Mouse (Mus musculus) kidney, embryonic 16.5 days (tissue): ENCODE measurements around the gene Rnase2a. TPM values are rescaled to one million over a fixed set of nuclear protein-coding genes. Genes with fewer than 3 reads are reported as not detected.
"Not testable (repeated sequence)": the region's sequence is repeated elsewhere in the genome, so short reads cannot be mapped to it uniquely, and the experiment has no call there.

Experiments used
- ATAC-seq: fragments of 200-750 bp; cut with Nextera tagmentation; 2 replicates; pipeline ENCODE4 v1.8.0; 2017; ENCODE audit warnings: moderate TSS enrichment; ENCODE audit not compliant: low FRiP score, low TSS enrichment
- H3K27ac ChIP-seq: fragments of 300-500 bp; sonication (generic); 2 replicates; pipeline ENCODE4 v1.5.1; 2014; ENCODE audit warnings: low read length
- H3K27me3 ChIP-seq: fragments of 300-500 bp; sonication (generic); 2 replicates; pipeline ENCODE4 v1.6.1; 2014; ENCODE audit warnings: low read length, control low read depth, mixed read lengths; ENCODE audit not compliant: insufficient read depth
- H3K36me3 ChIP-seq: fragments of 300-500 bp; sonication (generic); 2 replicates; pipeline ENCODE4 v1.6.1; 2014; ENCODE audit warnings: low read length, control low read depth, mixed read lengths; ENCODE audit not compliant: insufficient read depth
- H3K4me1 ChIP-seq: fragments of 300-500 bp; sonication (generic); 2 replicates; pipeline ENCODE4 v1.6.1; 2014; ENCODE audit warnings: low read length, control low read depth, mixed read lengths; ENCODE audit not compliant: insufficient read depth
- H3K4me2 ChIP-seq: fragments of 300-500 bp; sonication (generic); replicated peaks from 2 replicates; pipeline ENCODE4 v1.6.1; 2014; ENCODE audit warnings: low read depth, low read length
- H3K4me3 ChIP-seq: fragments of 300-500 bp; sonication (generic); 2 replicates; pipeline ENCODE4 v1.5.1; 2014; ENCODE audit warnings: mild to moderate bottlenecking, low read length
- H3K9ac ChIP-seq: fragments of 300-500 bp; sonication (generic); replicated peaks from 2 replicates; pipeline ENCODE4 v1.6.1; 2014; ENCODE audit warnings: low read length
- H3K9me3 ChIP-seq: fragments of 300-500 bp; sonication (generic); 2 replicates; pipeline ENCODE4 v1.6.1; 2016; ENCODE audit warnings: low read length, control low read depth
- WGBS: fragments of 180-500 bp; shearing (Covaris S2); extraction: QIAGEN DNeasy Blood & Tissue Kit; methylation state at CpG from one replicate; pipeline ENCODE4 v1.1.7; 2014; 5-methylcytosine and 5-hydroxymethylcytosine counted together
- polyA plus RNA-seq: library from polyadenylated mRNA; unstranded; fragments of >200 nt; fragmentation: Nextera tagmentation; extraction: Ambion mirVana; gene quantifications from 2 replicates; pipeline ENCODE4 v1.2.1, GENCODE M21; 2015

Rnase2a gene
- not detected in 2 replicates for polyA plus RNA-seq

DNA sequence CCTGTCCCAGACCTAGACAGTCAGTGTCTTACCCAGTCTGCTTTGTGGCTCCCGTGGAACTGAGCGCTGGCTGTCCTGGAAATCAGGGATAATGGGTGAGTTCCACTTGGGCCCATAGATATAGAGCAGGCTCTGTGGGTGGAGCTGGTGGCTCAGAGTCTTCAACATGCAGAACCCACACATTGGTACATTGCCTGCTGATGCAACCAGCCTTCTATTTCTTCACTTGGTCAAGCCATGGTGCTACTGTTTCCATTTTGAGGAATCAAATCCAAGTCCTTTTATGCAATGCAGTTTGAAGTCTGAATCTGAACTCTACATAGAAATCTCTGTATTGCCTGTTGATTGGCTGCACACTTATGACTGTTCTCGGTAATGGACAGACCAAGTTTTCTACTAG is at the start of gene Rnase2a:
Gene Rnase2a, minus strand, starts transcription at position 72 of the 400 bp plus-strand sequence.
- Histone ChIP-seq H3K4me1 (no peaks in the 10 kb centered on the region), H3K27me3 (no peaks in the 10 kb centered on the region), H3K36me3 (no peaks in the 10 kb centered on the region), H3K4me3 (no peak within 1 kb of the TSS), H3K4me2 (no peak within 1 kb of the TSS), H3K9me3 (no peaks in the 10 kb centered on the region), H3K9ac (no peak within 1 kb of the TSS), H3K27ac (no peak within 1 kb of the TSS)
- ATAC-seq: no peak
- 92% methylated on average over 3 of the region's 3 CpGs for WGBS

DNA sequence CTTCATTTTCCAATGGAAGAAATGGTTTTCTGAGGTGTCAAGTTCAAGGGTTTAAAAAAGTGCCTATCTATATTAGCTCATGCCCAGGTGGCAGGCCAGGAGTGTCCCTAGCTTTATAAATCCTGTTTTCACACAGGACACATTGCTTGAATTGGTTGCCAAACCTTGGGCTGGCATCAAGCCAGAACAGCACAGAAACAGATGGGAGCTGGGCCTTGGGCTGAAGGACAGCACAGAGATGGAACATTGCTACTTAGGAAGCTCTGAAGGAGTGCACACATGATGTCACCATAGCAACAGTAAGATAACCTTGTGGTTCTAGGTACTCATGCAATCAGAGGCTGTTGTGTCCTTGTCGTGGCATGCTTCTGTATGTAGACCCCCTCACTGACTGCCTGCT is 35.6 kb upstream of the Rnase2a start:
- Histone ChIP-seq H3K9ac (no peak overlapping the region), H3K4me3 (no peak overlapping the region), H3K36me3 (no peaks in the 10 kb centered on the region), H3K27ac (no peak overlapping the region), H3K4me2 (no peak overlapping the region), H3K4me1 (no peaks in the 10 kb centered on the region), H3K27me3 (no peaks in the 10 kb centered on the region), H3K9me3 (no peaks in the 10 kb centered on the region)
- 70% methylated on average over 1 of the region's 1 CpGs for WGBS
- no peak for ATAC-seq

DNA sequence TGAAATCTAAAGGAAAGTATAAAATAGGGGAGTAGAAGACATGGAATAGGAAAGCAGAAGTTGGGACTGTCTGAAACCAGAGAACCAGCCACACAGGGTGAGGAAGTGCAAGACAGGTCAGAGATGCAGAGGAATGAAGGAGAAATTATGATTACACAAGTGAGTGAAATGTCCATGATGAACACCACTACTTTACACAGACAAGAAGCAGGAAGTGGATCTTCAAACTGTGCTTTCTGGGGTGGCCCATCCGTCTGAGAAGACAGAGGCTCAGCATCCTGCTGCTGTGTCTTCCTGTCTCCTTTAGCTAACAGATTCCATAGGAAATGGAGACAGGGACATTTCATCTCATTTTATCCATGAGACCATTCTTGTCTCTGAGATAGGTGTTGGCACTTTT is 22.6 kb upstream of the Rnase2a start:
- H3K27ac ChIP-seq, H3K9ac ChIP-seq, H3K4me1 ChIP-seq, H3K9me3 ChIP-seq, H3K4me2 ChIP-seq, H3K27me3 ChIP-seq, H3K36me3 ChIP-seq, ATAC-seq, H3K4me3 ChIP-seq: not testable (repeated sequence)
- WGBS: 67% methylated on average over 1 of the region's 1 CpGs

DNA sequence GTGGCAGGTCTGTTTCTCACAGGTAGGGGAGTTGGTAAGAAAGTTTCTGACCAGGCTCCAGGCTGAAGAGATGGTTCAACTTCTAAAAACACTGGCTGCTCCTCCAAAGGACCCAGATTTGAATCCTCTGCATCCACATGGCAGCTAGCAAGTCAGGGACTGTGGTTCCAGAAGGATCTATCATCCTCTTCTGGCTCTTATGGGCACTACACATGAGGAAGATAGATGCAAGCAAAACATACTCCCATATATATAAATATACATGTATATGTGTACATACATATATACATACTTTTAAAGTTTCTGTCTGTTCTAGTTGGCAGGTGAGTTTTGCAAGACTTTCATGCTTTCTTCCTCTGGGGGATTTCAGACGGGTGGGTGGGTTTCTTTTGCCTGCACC is 12.8 kb upstream of the Rnase2a start:
- ATAC-seq: no peak
- WGBS: 57% methylated on average over 1 of the region's 1 CpGs
- H3K9me3 ChIP-seq: no peaks in the 10 kb centered on the region
- H3K9ac ChIP-seq: no peak overlapping the region
- H3K36me3 ChIP-seq: no peaks in the 10 kb centered on the region
- no peak overlapping the region for H3K27ac ChIP-seq
- H3K4me2 ChIP-seq: no peak overlapping the region
- H3K4me3 ChIP-seq: no peak overlapping the region
- no peaks in the 10 kb centered on the region for H3K4me1 ChIP-seq
- H3K27me3 ChIP-seq: no peaks in the 10 kb centered on the region

DNA sequence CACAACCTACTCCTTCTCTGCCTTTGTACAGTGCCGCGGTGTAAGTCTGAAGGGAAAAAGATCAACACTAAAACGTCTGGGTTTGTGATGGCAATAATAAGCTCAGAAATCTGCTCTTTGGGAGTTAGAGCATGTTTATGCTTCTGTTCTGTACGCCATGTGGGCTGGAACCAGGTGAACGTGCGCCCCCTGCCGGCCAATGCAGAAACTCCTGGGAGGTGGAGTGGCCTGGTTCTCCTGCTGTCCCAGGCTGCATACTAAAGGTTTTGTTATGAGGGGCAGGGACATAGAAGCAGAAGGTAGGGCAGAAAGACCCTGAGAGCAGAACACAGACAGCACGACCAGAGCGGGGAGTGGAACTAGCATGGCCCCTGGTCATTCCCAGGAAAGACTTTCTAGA is 10.2 kb upstream of the Rnase2a start:
- no peaks in the 10 kb centered on the region for H3K9me3 ChIP-seq
- WGBS: 3% methylated on average over 9 of the region's 9 CpGs
- peak overlapping the region; percentile 48; the same call in 1 of the 2 replicates for H3K9ac ChIP-seq
- no peaks in the 10 kb centered on the region for H3K36me3 ChIP-seq
- H3K4me3 ChIP-seq: no peak overlapping the region
- H3K4me1 ChIP-seq: no peaks in the 10 kb centered on the region
- no peak overlapping the region for H3K27ac ChIP-seq
- no peaks in the 10 kb centered on the region for H3K27me3 ChIP-seq
- peak; percentile 94 for ATAC-seq
- peak overlapping the region; percentile 40 for H3K4me2 ChIP-seq

DNA sequence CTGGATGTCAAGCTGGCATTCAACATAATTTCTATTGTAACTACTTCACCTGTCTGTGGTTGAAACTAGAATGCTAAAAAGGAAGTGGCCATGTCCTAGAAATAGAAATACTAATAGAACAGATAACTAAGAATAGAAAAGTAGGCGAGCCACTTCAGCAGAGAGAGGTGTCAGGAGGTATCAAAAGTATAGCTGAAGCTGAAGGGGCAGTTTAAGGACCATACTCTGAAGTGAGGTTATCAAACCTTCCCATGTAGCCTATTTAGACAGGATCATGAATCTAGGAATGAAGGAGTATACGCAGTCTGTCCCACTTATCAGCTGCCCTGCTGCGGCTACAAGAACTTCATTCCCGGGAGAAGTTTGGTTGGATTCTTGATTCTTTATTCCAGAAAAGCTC is 9.8 kb upstream of the Rnase2a start:
- no peaks in the 10 kb centered on the region for H3K27me3 ChIP-seq
- 47% methylated on average over 4 of the region's 4 CpGs for WGBS
- no peak overlapping the region for H3K27ac ChIP-seq
- H3K4me3 ChIP-seq: no peak overlapping the region
- peak overlapping the region; percentile 48; the same call in 1 of the 2 replicates for H3K9ac ChIP-seq
- H3K4me1 ChIP-seq: no peaks in the 10 kb centered on the region
- H3K36me3 ChIP-seq: no peaks in the 10 kb centered on the region
- peak overlapping the region; percentile 40 for H3K4me2 ChIP-seq
- ATAC-seq: no peak
- H3K9me3 ChIP-seq: no peaks in the 10 kb centered on the region

DNA sequence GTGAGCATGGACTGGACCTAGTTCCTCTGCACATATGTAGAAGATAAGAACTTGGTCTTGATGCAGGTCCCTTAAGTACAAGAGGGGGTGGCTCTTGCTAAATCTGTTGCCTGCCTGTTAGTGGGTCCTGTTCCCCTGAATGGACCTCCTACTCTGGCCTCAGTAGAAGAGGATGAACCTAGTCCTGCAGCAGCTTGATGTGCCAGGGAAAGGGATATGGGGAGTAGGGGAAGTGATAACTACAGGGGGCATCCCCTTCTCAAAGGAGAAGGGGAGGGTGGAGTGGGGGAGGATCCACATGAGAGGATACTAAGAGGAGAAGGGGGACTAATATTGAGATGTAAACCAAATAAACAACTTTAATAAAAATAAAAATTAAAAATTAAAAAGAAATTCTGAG is 6.5 kb upstream of the Rnase2a start:
- ATAC-seq: no peak
- no peak overlapping the region for H3K4me3 ChIP-seq

DNA sequence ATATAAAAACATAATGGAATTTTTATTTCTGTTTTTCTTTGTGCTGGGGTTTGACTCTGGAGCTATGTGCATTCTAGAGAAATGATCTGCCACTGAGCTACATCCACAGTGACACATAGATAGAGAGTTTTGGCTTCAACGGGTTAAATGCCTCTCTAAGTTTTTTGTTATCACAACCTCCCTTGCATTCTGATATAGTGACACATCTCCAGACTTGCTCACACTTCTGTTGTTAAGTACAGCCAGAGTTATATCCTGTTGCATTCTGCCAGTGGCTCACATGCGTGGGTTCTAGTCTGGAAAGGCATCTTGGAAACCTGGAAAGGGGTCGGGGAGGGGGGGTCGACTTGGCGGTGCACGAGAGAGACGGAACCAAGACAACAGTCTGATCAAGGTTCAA is 3.8 kb upstream of the Rnase2a start:
- no peaks in the 10 kb centered on the region for H3K27me3 ChIP-seq
- no peak overlapping the region for H3K4me3 ChIP-seq
- H3K9me3 ChIP-seq: no peaks in the 10 kb centered on the region
- no peak for ATAC-seq
- H3K36me3 ChIP-seq: no peaks in the 10 kb centered on the region
- H3K27ac ChIP-seq: no peak overlapping the region
- H3K4me1 ChIP-seq: no peaks in the 10 kb centered on the region
- no peak overlapping the region for H3K9ac ChIP-seq
- H3K4me2 ChIP-seq: no peak overlapping the region
- WGBS: 80% methylated on average over 7 of the region's 7 CpGs

More for the DNA sequence above, 6.5 kb upstream of the Rnase2a start:
- H3K9me3 ChIP-seq: no peaks in the 10 kb centered on the region
- H3K4me2 ChIP-seq: no peak overlapping the region
- H3K9ac ChIP-seq: no peak overlapping the region
- no peaks in the 10 kb centered on the region for H3K27me3 ChIP-seq
- H3K27ac ChIP-seq: no peak overlapping the region
- no peaks in the 10 kb centered on the region for H3K36me3 ChIP-seq
- no peaks in the 10 kb centered on the region for H3K4me1 ChIP-seq

DNA sequence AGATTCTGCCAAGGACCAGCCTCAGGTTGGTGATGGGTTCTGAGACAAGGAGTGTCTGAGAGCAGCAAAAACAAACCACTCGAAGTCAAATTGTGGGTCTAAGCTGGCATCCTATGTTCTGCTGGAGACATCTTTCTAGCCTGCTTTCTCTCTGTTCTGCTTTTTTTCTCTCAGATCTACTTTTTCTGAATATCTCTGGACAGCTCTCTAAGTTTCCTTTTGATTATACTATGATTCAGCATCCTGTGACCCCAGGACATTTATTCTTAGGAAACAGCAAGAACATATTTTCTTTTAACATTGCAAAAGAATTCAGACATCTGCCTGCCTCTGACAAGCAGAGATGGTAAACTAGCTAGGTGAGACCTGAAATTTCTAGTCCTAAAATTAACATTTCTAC is 2.3 kb downstream of the Rnase2a start:
- Histone ChIP-seq H3K27me3 (no peaks in the 10 kb centered on the region), H3K4me2 (no peak overlapping the region), H3K9me3 (no peaks in the 10 kb centered on the region), H3K9ac (no peak overlapping the region), H3K27ac (no peak overlapping the region), H3K4me1 (no peaks in the 10 kb centered on the region), H3K36me3 (no peaks in the 10 kb centered on the region), H3K4me3 (no peak overlapping the region)
- 100% methylated on average over 1 of the region's 1 CpGs for WGBS
- ATAC-seq: no peak

DNA sequence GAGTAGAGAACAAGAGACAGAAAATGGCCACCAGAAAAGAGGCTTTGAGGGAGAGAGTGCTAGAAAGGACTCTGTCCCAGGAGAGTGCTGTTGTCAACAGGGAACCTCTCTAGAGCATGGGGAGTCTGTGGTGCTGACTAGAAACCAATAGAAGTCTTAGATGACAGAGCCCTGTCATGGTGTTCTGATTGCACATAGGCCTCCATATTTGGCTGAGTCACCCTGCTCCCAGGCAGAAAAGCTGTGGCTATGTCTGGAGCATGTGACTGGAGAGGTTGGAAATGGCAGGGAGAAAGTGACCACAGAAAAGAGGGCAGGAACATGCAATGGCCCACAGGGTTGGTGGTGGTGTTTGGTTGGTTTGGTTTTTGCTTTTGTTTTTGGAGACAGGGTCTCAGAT is 3.7 kb downstream of the Rnase2a start:
- H3K9me3 ChIP-seq, H3K27ac ChIP-seq, H3K36me3 ChIP-seq, ATAC-seq, H3K4me1 ChIP-seq, H3K4me3 ChIP-seq, H3K27me3 ChIP-seq, H3K9ac ChIP-seq, H3K4me2 ChIP-seq: not testable (repeated sequence)

DNA sequence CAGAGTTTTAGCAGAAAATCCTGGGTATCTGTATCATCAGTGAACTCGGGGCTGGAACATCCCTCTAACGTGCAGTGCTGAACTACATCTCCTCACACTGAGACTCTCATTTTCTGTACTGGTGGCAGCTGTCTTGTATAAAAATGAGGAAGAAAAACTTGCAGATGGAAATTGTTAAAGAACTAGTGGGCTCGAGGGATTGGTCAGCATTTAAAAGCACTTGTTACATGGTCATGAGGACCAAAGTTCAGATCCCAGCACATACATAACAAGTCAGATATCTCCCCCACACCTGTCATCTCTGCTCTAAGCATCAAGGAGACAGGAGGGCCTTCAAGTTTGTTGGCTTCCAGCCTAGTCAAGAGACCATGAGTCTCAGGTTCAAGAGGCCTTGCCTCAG is 5.6 kb downstream of the Rnase2a start:
- Histone ChIP-seq H3K9ac (no peak overlapping the region), H3K27me3 (no peaks in the 10 kb centered on the region), H3K36me3 (no peaks in the 10 kb centered on the region), H3K27ac (no peak overlapping the region), H3K4me2 (no peak overlapping the region), H3K4me3 (no peak overlapping the region), H3K4me1 (no peaks in the 10 kb centered on the region), H3K9me3 (no peaks in the 10 kb centered on the region)
- 65% methylated on average over 3 of the region's 3 CpGs for WGBS
- ATAC-seq: no peak
